Mouse (Mus musculus) CH12F3 (cell line): ENCODE results near the gene Kdr.

Experiments
- in situ Hi-C: fragments of 300-500 bp; cut with MboI; formaldehyde crosslinking; loops from 2 replicates; pipeline ENCODE4 v1.14.3; 2020; ENCODE audit warnings: low sequenced_read_pairs

Kdr gene

DNA sequence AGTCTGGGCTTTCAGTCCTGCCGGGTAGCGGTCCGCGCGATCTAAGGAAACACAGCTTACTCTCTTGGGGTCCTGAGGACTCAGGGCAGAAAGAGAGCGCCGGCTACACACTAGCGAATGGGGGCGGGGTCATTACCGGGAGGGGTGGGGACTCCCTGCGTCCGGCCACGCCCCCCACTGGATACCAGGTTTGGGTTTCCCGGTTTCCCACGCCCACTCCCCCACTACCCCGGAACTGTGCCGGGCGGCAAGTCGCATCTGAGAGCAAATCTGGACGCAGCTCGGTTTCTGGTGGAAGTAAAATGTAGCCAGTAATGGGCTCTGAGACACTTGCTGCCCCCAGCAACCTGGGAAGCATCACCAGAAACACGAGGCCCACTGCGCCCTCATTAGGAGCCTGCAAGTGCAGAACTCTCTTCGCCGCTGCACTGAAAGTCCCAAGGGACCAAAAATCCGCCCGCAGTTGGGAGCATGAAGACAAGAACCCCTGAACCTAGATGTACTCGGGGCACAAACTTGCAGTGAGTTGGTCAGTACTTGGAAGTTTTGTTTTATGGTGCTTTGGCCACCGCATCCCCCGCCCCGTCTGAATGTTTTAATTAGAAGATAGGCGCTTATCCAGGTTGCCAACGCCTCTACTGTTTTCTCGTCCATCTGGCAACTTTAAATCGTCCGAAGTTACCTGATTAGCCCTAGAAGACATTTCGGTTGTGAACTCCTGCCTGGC is at the start of gene Kdr:
Gene Kdr, minus strand, starts transcription at position 85 of the 727 bp plus-strand sequence.
- in situ Hi-C loops, result no loop called here

DNA sequence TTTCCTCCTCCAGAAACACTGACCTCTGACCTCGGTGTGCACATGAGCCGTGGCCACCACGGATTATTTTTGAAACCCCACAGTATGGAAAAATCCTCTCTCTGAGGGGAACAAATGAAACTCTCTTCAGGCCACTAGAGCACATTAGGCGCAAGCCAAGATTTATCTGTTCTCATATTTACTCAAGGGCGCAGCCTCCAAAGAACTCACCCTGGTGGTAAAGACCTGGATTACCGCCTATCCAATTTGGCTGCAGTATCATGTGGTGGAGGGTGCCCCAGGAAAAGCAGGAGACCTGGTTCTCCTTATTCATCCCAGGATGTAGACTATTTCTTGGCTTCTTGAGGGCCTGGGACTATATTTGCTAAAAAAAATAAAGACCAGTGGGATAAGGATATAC is 48.5 kb upstream of the Kdr start:
- in situ Hi-C loops, result no loop called here

DNA sequence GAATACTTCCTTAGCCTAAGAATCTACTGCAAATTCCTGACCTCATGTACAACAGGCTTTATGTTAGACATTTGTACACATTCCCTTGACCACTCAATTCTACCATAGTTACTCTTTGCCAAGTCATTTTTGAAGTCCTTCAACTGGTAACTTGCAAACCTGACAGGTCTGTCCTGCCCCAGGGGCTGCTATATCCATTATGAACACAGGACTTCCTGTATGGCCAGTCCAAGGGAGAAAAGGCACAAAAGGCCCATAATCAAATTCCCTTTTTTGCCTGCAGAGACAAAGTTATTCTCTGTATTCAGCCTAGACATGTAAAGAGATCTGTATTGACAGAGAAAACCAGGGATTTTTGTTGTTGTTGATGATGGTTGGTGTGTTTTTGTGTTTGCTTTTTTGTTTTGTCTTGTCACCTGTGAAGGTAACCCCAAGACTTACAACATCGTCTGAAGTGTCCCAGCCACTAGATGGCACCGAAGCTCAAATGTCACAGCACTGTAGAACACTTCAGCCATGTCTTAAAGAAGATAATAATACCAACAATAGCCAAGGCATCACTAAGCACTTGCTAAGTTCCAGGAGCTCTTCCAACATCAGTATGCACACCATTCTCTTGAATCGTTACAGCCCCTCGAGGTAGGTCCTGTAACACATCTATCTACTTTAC is 47.9 kb upstream of the Kdr start:
- in situ Hi-C loops, result no loop called here

DNA sequence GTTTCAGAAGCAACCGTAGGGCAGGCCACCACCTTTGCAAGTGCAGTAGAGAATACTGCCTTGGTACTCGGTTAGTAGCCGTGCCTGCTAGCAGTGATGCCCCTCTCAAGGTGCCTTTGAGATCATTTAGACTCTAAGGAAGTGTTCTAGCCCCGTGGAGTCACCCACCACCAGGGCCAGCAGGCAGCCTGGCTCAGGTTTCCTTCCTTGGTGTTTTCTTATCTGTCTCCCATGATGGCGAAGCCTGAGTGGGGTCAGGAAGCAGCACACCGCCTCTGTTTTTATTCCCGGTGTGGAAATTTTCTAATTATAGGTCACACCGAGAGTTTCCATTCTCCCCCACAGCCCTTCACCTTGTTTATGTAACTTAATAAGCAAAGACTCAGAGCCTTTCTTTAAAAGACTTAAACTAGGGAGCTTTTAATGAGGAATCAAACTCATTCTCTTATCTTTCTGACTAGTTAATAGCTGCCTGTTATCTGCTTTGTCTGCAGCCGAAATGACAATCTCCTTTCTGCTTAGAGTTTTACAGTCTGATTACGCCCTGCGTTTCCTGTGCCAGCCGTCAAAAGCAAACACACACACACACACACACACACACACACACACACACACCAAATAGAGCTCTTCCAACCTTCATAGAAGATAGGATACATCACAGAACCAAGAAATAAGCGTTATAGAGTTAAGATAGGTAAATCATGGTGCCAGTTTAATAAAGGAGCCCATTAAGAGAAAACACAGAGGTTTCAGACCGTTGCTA is 44.9 kb upstream of the Kdr start:
- in situ Hi-C loops, result no loop called here

DNA sequence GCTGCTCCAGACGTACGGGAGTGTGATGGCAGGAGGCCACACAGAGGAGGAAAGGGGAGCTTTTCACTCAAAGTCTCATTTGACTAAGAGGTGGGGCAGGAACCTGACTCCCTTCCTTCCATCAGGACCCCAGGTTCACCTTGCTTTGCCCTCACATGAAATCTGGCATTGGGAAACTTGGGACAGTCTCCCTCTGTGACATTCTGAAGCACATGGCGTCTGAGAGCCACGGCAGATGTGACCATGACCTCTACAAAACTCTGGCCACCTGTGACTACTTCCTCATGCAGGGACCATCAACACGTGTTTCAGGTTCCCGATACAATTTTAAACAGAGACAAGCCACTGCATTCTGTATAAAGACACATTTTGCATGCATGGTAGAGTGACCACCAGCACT is 44.2 kb upstream of the Kdr start:
- in situ Hi-C loops, result no loop called here

DNA sequence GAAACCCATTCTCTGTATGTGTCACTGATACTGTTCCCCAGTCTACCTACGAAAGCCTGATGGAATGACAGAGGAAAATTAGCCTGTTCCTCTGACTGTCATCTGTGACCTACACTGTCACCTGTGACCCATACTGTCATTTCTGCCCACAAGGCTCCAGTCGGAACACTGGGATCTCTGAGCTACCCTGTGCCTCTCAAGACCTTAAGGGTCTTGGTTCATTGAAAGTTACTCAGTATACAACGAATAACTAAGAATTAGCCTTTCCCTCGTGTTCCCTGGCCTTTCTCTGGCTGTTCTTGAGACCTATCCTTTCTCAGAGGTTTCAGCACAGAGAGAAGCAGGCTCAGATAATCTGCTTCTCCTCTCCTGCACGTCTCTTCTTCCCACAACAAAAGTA is 40.1 kb upstream of the Kdr start:
- in situ Hi-C loops, result no loop called here

DNA sequence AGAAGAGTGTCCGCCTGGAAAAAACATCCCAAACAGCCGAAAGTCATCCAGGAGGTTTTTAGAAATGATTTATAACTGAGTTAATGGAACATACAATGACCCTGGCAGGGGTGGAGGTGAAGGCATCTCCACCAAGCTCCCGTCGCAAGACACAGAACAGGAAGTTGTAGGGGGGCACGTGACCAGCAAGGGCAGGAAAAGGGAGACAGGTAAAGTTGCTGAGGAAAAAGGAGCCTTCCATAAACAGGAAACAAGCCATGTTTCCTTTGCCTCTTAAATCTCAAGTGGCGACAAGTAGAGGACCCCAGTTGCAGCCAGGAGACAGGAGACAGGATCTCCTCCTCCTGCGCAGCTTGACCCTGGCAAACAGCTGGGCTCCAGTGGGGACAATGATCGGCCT is 37.8 kb upstream of the Kdr start:
- in situ Hi-C loops, result no loop called here

DNA sequence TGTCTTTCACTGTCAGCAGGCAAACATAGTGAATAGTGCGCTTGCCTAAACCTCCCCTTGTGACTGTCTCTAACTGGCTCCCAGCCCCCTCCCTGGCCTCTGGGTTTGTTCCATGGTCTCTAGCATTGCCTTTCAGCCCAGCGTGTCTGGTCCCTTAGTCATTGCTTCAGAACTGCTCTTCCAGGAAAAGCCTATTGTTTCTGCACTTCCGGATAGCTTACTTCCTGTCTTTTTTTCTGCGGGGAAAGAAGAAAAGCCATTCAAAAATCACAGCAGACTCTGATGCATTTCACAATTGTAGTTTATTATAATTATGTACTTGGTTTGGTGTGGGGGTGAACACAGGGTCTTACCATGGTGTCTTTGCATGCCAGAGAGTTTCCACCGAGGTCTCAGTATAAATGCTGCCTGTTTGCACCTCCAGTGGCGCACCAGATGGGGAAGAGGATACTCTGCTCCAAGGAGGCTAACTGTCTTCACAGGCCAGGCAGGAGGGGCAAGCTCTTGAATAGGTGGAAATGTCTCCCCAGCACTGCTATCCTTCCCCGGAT is 35.7 kb upstream of the Kdr start:
- in situ Hi-C loops, result no loop called here

DNA sequence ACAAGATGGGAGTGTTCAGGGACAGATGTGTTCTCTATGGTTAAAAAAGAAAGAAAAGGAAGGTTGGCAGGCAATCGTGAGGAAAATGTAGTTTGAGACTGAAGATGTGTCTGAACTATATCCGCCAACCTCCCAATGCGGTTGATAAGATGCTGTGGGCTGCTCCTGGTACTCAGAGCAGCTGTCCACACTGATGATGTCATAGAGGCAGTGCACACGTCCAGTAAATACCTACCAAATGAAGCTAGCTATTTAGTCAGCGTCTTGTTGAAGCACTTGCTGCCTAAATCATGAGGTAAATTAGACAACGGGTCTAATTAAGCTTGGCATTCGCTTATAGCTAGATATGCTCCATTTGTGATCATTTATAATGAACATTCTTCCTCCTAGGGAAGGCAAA is 28.1 kb upstream of the Kdr start:
- in situ Hi-C loops, result no loop called here

DNA sequence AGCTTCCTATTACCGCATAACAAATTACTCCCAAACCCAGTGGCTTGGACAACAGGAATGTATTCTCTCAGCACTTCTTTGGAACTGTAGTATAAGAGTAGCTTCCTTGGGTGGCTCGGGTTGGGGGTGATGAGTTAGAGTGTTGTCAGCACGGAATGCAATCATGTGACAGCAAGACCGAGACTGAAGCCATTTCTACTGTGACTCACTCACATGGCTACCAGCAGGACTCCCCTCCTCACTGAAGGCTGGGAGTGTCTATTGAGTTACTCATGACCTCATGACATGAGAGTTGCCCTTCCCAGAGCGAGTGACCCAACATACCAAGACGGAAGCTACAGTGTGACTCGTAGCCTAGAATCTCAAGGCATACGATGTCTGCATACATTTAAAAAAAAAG is 12.0 kb upstream of the Kdr start:
- in situ Hi-C loops, result no loop called here

DNA sequence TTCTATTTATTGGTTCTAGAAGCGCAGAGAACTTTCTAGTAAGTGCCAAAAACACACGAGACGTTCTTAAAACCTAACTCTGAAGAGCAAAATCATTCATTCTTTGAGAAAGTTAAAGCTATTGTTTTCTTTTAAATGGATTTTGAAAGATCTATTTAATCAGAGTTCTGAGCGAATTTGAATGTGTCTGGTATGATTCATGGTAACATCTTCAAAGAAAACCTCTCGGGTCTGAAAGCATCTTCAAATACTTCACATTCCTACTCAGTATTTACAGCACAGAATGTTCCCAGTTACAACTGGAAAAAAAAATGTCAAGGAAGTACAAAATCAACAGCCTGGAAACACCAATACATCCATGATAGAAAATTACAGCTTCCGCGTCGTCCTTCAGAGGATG is 9.3 kb upstream of the Kdr start:
- in situ Hi-C loops, result no loop called here

DNA sequence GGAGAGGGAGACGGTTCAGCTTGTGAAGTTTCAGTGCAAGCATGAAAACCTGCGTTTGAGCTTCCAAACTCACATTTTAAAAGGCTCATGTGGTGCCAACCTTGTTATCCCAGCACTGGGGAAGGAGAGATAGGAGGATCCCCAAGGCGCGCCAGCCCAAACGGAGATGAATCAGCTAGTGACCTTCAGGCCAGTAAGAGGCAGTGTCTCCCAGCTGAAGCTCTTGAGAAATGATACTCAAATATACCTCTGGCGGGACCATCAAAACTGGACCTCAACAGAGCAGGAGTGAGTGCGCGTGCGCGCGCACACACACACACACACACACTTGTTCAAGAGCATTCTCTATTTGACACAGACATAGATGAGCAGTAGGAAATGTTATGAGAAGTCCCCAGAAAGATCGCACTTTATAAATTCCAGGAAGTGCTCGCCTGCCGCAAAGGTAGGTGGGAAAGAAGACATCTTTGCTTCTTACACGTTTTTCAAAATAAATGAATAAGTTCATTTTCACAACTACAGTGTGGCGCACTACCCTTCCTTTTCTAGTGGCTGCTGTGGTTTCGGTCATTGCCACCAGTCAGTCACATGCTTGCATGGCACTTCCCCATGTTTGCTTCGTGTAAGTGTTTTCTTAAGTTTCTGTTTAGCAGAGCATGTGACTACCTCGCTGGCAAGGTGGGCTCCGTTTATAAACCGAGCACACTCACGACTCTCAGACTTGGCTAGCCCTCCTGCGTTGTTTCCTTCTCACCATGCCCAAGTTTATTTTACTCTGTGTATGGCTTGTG is 2.5 kb upstream of the Kdr start:
- in situ Hi-C loops, result no loop called here

DNA sequence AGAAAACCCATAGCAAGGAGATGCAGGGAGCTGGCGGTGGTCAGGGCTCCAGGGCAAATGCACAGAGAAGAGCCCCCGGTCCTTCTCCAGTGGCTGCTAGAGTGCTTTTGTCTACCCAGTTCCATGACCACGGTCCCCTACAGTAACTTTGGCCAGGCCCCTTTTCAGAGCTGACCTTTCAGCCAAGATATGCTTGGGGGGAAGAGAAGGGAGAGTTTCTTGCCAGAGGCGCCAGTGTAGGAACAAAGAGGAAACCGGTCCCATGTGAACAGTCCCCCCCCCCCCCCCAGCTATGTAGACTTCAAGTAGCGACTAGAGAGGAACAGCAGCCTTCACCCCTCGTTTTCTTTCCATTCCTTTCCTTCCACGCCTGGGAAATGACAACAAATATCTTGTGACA is 850 bp upstream of the Kdr start:
- in situ Hi-C loops, result no loop called here

DNA sequence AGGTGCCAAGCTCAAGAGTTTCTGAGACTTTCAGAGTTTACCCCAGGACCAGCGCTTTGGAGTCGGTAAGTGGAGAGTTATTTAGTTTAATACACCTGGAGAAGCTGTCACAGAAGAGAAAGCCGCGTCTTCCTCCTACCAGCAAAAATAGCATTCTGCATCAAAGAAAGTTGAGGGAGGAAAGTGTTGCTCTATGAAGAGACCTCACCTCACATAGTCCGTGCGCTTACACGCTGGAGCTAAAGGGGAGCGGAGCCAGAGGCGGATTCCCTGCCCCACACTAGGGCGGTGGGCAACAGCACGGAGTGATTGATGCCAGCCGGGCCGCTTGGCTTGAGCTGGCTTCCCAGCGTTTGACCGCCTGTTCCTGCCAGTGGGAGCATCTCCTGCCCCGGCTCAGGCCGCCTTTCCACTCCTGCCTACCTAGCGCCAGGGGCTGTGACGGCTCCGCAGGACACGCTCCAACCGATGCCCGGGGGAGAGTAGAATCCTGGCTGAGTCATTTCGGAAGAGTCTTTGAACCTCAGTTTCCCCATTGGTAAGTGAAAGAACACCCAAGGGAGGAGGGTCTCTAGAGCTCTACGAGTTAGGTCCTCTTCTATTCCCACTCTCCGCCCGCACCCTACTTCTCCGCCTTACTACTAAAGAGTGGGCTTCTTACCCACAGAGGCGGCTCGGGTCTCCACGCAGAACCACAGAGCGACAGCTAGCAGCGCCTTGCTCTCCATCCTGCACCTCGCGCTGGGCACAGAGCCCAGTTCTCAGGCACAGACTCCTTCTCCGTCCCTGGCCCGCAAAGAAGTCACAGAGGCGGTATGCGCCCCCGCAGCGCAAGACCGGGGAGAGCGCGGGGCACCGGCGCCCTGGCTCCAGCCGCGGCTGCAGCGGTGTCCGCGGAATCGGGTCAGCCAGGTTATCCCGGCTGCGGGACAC is 551 bp downstream of the Kdr start:
- in situ Hi-C loops, result no loop called here

DNA sequence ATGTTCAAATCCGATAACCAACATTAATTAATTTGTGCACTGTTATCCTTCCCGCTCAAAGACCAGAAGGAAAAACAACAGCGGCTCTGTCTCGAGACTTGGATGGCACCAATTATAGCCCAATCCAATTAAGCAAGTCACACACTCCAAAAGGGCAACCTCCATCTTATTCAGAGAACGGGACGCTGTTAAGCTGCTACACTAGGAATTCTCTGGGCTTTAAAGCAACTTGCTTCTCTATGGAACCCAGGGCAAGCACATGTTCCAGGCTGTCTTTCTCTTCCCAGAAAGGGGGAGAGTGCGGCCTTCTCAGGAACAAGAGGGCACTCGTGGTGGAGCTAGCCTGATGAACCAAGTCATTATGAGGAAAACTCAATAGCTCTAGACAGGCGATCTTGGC is 1.6 kb downstream of the Kdr start:
- in situ Hi-C loops, result no loop called here

DNA sequence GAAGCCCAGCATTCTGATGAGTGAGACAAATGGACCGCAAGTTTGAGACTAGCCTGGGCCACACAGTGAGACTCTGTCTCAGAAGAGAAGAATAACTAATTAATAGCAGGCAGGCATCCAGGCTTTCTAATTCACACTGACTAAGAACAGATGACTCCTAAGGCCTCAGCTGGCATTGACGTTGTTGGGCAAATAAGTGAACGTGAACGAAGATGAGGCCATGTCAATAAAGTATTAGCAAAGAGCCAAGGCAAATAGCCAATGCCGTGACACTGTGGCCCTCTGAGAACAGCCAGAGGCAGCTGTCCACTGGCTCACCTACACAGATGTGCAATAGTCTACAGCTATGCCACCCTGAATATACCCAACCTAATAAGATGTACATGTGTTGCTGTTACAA is 2.9 kb downstream of the Kdr start:
- in situ Hi-C loops, result no loop called here

DNA sequence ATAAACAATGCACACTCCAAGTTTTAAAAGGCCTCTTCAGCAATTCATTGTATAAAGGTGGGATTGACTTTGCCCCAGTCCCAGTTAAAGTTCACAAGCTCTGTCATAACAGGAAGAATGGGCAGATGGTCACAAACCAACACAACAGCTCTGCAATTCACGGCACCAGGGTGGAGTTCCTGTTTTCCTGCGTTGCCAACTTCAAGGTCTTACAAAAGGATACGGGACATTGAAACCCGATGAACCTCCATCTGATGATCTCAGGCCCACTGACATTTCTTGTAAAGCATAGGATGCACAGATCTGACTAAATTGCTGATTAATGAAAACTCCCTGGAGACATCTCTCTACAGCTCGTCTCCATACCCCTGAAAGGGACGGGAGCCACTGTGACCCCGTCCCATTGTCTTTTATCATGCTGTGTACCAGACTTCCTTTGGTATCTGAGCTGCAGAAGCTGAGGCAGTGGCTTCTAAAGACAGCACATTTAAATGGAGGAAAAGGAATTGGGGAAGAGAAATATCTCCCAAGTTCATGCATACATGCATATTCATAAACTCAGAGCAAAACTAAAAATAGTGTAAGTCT is 3.6 kb downstream of the Kdr start:
- in situ Hi-C loops, result no loop called here

DNA sequence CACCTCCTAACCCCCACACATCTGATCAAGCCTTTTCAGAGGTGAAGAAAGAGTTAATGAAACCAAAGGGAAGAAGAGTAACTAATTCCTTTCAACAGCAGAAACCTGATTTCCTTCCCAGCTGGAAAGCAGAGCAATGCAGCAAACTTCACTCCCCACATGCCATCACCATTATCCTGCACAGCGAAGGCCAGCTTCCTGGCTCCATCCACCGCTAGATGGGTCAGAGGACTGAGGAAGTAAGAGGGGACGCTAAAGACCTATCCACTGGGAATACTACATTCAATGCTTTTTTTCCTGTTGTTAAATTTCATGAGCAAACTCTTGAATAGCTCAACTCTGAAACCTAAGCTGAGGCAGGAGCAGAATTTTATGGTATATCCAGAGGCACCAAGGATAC is 8.4 kb downstream of the Kdr start:
- in situ Hi-C loops, result no loop called here

DNA sequence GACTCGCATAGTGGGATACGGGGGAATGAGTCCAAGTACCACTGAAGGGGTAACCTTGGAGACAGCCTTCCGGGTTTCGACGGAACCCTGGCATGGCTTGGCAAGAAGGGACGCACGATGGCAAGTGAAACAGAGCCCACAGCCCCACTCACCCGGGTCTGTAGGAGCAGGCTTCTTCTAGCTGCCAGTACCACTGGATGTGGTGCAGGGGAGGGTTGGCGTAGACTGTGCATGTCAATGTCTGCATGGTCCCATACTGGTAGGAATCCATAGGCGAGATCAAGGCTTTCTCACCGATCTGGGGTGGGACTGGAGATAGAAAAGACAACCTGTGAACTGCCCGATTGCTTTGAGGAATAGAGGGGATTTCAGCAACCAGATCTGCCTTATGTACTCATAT is 15.7 kb downstream of the Kdr start:
- in situ Hi-C loops, result no loop called here
